Mouse (Mus musculus) small intestine, adult 2 months (tissue): Measurements from ENCODE around the gene Ccdc65.

Source experiments
- CTCF ChIP-seq: fragments of 200-500 bp; IDR thresholded peaks from 2 replicates; pipeline ENCODE4 v1.5.1; 2012; ENCODE audit warnings: low read depth, mild to moderate bottlenecking, control low read depth, inconsistent platforms, low read length, moderate library complexity, mixed read lengths; ENCODE audit not compliant: insufficient replicate concordance, insufficient read length; ENCODE audit errors: extremely low read depth
- POLR2A ChIP-seq: fragments of 200-500 bp; IDR thresholded peaks from 2 replicates; pipeline ENCODE4 v1.6.1; 2012; ENCODE audit warnings: low read depth, mild to moderate bottlenecking, control low read depth, inconsistent platforms, low read length, moderate library complexity

GRCm38 (mm10) chr15:98737881-98738280 lies 29.9 kb downstream of the Ccdc65 start:
- peak; percentile 31; the same call in 1 of the 2 replicates for TF ChIP-seq CTCF
- TF ChIP-seq POLR2A = no peak
